Mouse (Mus musculus): Measurements from ENCODE around the gene Shox2. TPM values are rescaled to one million over a fixed set of nuclear protein-coding genes. Genes with fewer than 3 reads are reported as not detected.

Gene Shox2
- polyA plus RNA-seq, 1 experiment from 2014 or later, result 15.4 TPM

Other genes starting within 250 kb of the Shox2 start
- gene Rsrc1, start 381 bp downstream of the Shox2 start, polyA plus RNA-seq (2016; fragmentation: Nextera tagmentation; extraction: Ambion mirVana), result 26.2 and 35.6 TPM in 2 replicates